Mouse (Mus musculus): Measurements from ENCODE around the gene Ddx55.

DNA sequence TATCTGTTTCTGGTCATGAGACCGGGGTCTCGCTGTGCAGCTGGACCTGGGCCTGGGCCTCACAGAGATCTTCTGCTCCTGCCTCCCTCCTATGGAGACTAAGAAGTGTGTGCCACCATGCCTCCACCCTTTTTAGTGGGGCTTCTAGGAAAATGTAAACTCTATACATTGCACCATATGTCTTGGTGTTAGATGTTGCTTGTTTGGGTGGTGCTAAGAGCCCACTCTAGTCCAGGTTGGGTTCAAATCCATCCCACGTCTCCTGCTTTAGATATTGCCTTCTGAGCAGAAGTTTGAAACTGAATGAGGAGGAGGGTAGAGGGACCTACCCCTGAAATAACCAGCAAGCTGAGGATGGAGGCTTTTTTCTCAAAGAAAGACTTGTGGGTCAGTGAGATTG lies 40.1 kb downstream of the Ddx55 start:
- no peak for TF ChIP-seq POLR2A (IDR thresholded peaks at IDR 0.05; ENCODE audit: borderline replicate concordance, extremely low read depth, insufficient read depth, insufficient read length, poor library complexity, severe bottlenecking)
- TF ChIP-seq CTCF (IDR thresholded peaks at IDR 0.05; ENCODE audit: borderline replicate concordance, extremely low read depth, insufficient read depth, insufficient read length): no peak

Measured in brain, embryonic 14.5 days (tissue).